Mouse (Mus musculus) liver, embryonic 14.5 days (tissue): ENCODE data around the gene Spsb2. TPM values are rescaled to one million over a fixed set of nuclear protein-coding genes. Genes with fewer than 3 reads are reported as not detected.
A peak's percentile ranks its signal among the peaks of the same experiment; 100 is the strongest.

Experiments used
- ATAC-seq: fragments of 200-750 bp; cut with Nextera tagmentation; 2 replicates; pipeline ENCODE4 v1.8.0; 2017; ENCODE audit warnings: moderate number of reproducible peaks, mild to moderate bottlenecking, moderate library complexity; ENCODE audit not compliant: insufficient read depth
- DNase-seq, 3 experiments: peaks; one replicate each; pipeline ENCODE4 v3.0.0-alpha.2; 2012 to 2013; ENCODE audit warnings: low read depth in 3 of 3, low spot score in 3 of 3
- H3K27ac ChIP-seq: fragments of 300-500 bp; sonication (generic); 2 replicates; pipeline ENCODE4 v1.5.1; 2014; ENCODE audit warnings: moderate library complexity, mild to moderate bottlenecking, control low read depth, inconsistent platforms
- H3K27me3 ChIP-seq: fragments of 300-500 bp; sonication (generic); 2 replicates; pipeline ENCODE4 v1.6.1; 2014; ENCODE audit warnings: mild to moderate bottlenecking, low read length, moderate library complexity; ENCODE audit not compliant: control insufficient read depth, insufficient read depth
- H3K36me3 ChIP-seq: fragments of 300-500 bp; sonication (generic); replicated peaks from 2 replicates; pipeline ENCODE4 v1.6.1; 2014; ENCODE audit warnings: low read depth; ENCODE audit not compliant: control insufficient read depth, insufficient read depth
- H3K4me1 ChIP-seq, 2 experiments: fragments of 200-500 bp in 1 of 2; fragments of 300-500 bp in 1 of 2; sonication (generic) in 1 of 2; replicated peaks; 2 replicates each; pipeline ENCODE4 v1.6.1; 2012 to 2014; ENCODE audit warnings: antibody characterized with exemption in 1 of 2, inconsistent platforms in 1 of 2, low read length in 1 of 2; ENCODE audit not compliant: control insufficient read depth in 2 of 2, insufficient read depth in 2 of 2
- H3K4me2 ChIP-seq: fragments of 300-500 bp; sonication (generic); 2 replicates; pipeline ENCODE4 v1.6.1; 2014; ENCODE audit warnings: low read depth, mild to moderate bottlenecking, control low read depth, moderate library complexity
- H3K4me3 ChIP-seq, 2 experiments: fragments of 200-500 bp in 1 of 2; fragments of 300-500 bp in 1 of 2; sonication (generic) in 1 of 2; 2 replicates each; pipeline ENCODE4 v1.5.1; 2012 to 2014; ENCODE audit warnings: low read depth in 2 of 2, low read length in 2 of 2, mild to moderate bottlenecking in 2 of 2, control low read depth in 1 of 2, inconsistent platforms in 1 of 2, moderate library complexity in 1 of 2; ENCODE audit not compliant: insufficient read depth in 1 of 2
- H3K9ac ChIP-seq: fragments of 300-500 bp; sonication (generic); replicated peaks from 2 replicates; pipeline ENCODE4 v1.6.1; 2014; ENCODE audit warnings: mild to moderate bottlenecking, control low read depth, moderate library complexity
- H3K9me3 ChIP-seq: fragments of 300-500 bp; sonication (generic); 2 replicates; pipeline ENCODE4 v1.6.1; 2016; ENCODE audit warnings: low read length, mixed read lengths; ENCODE audit not compliant: control insufficient read depth
- CTCF ChIP-seq: IDR thresholded peaks from 2 replicates; pipeline ENCODE4 v1.5.1; 2016; ENCODE audit warnings: antibody characterized with exemption, low read depth, control low read depth
- EP300 ChIP-seq: IDR thresholded peaks from 2 replicates; pipeline ENCODE4 v1.6.1; 2016; ENCODE audit warnings: antibody characterized with exemption, low read depth
- WGBS: fragments of 180-500 bp; shearing (Covaris S2); extraction: QIAGEN DNeasy Blood & Tissue Kit; methylation state at CpG from one replicate; pipeline ENCODE4 v1.1.7; 2014; ENCODE audit not compliant: insufficient replicate concordance; 5-methylcytosine and 5-hydroxymethylcytosine counted together
- polyA plus RNA-seq, 2 experiments: library from polyadenylated mRNA; depleted of rRNA in 1 of 2; stranded (reverse) in 1 of 2; unstranded in 1 of 2; fragments of >200 nt; fragmentation: Nextera tagmentation in 1 of 2; extraction: Ambion mirVana in 1 of 2; gene quantifications; 2 replicates each; pipeline versions ENCODE4 v1.2.1 to v1.2.3; 2012 to 2014

Gene Spsb2
- polyA plus RNA-seq, 2 experiments, result 4.7 to 5.0 TPM

GRCm38 (mm10) chr6:124820891-124821290, 12.4 kb downstream of the Spsb2 start:
- Histone ChIP-seq H3K4me2 (no peak overlapping the region), H3K9ac (no peak overlapping the region), H3K4me1 (no peaks in the 10 kb centered on the region), H3K27ac (no peak overlapping the region), H3K9me3 (no peaks in the 10 kb centered on the region), H3K4me3 (no peak overlapping the region), H3K36me3 (peaks cover 50% of the 10 kb centered on the region), H3K27me3 (no peaks in the 10 kb centered on the region)
- DNase-seq (no peak), ATAC-seq (no peak)
- TF ChIP-seq EP300, result no peak
- TF ChIP-seq CTCF, result no peak
- 82% methylated on average over 5 of the region's 5 CpGs for WGBS

- no peak overlapping the region for H3K27ac ChIP-seq
- DNase-seq (no peak), ATAC-seq (no peak)
- no peak overlapping the region for H3K4me3 ChIP-seq
- no peaks in the 10 kb centered on the region for H3K9me3 ChIP-seq
- WGBS, result 77% methylated on average over 4 of the region's 4 CpGs
- H3K4me1 ChIP-seq, result no peaks in the 10 kb centered on the region
- peaks cover 50% of the 10 kb centered on the region for H3K36me3 ChIP-seq
- no peak overlapping the region for H3K9ac ChIP-seq
- H3K27me3 ChIP-seq, result no peaks in the 10 kb centered on the region
- no peak for TF ChIP-seq EP300
- TF ChIP-seq CTCF, result no peak
- no peak overlapping the region for H3K4me2 ChIP-seq
Observed at GRCm38 (mm10) chr6:124822049-124822448, 13.6 kb downstream of the Spsb2 start.

GRCm38 (mm10) chr6:124828101-124828592, 19.7 kb downstream of the Spsb2 start:
- DNase-seq (peak in 1 of 3 experiments; percentile 40), ATAC-seq (no peak)
- Histone ChIP-seq H3K4me3 (peak overlapping the region; percentile 78 to 81), H3K9me3 (no peaks in the 10 kb centered on the region), H3K4me1 (peaks cover 6 to 9% of the 10 kb centered on the region in 2 experiments; a peak in 3 of 4 replicates), H3K4me2 (peak overlapping the region; percentile 98), H3K27me3 (no peaks in the 10 kb centered on the region), H3K36me3 (peaks cover 39% of the 10 kb centered on the region), H3K27ac (no peak overlapping the region), H3K9ac (peak overlapping the region; percentile 56)
- TF ChIP-seq CTCF (no peak), EP300 (no peak)
- WGBS, result 19% methylated on average over 10 of the region's 10 CpGs

GRCm38 (mm10) chr6:124828868-124829798, 20.7 kb downstream of the Spsb2 start, which contains the start of the genes Usp5 and Cdca3:
Usp5 (minus strand) TSS chr6:124829484.
Cdca3 (plus strand) TSS chr6:124829547.
- ATAC-seq (peak; percentile 86), DNase-seq (peak; percentile 99 to 100 (median 99))
- H3K4me2 ChIP-seq, result peak within 1 kb of the TSS; percentile 98
- H3K36me3 ChIP-seq, result peaks cover 38% of the 10 kb centered on the region
- H3K27me3 ChIP-seq, result no peaks in the 10 kb centered on the region
- peak; percentile 20 for TF ChIP-seq CTCF
- no peak for TF ChIP-seq EP300
- H3K9ac ChIP-seq, result peak within 1 kb of the TSS; percentile 93
- under 1% methylated on average over 55 of the region's 55 CpGs for WGBS
- peak within 1 kb of the TSS; percentile 81 to 87 for H3K4me3 ChIP-seq
- H3K4me1 ChIP-seq, result peaks cover 6 to 9% of the 10 kb centered on the region in 2 experiments; a peak in 3 of 4 replicates
- no peaks in the 10 kb centered on the region for H3K9me3 ChIP-seq
- peak within 1 kb of the TSS; percentile 84 for H3K27ac ChIP-seq
